Mouse (Mus musculus): ENCODE data around the gene Sgpp2. TPM values are rescaled to one million over a fixed set of nuclear protein-coding genes. Genes with fewer than 3 reads are reported as not detected.

Gene Sgpp2
- polyA plus RNA-seq (2016; fragmentation: Nextera tagmentation; extraction: Ambion mirVana), result 1.6 and 2.6 TPM in 2 replicates

- peak within 1 kb of the TSS; percentile 62 for H3K4me3 ChIP-seq
- under 1% methylated on average over 67 of the region's 68 CpGs for WGBS
- H3K36me3 ChIP-seq, result no peaks in the 10 kb centered on the region
- H3K4me1 ChIP-seq, result peaks cover 23% of the 10 kb centered on the region
- no peak within 1 kb of the TSS for H3K27ac ChIP-seq (replicated peaks)
- H3K27me3 ChIP-seq, result peaks cover 46% of the 10 kb centered on the region
- ATAC-seq (ENCODE audit: low FRiP score, low read depth), result peak; percentile 48; the same call in 1 of the 2 replicates
- H3K9me3 ChIP-seq, result no peaks in the 10 kb centered on the region
- peak within 1 kb of the TSS; percentile 99 for H3K4me2 ChIP-seq (replicated peaks)
- peak within 1 kb of the TSS; percentile 52 for H3K9ac ChIP-seq (replicated peaks)
Measured at GRCm38 (mm10) chr1:78310021-78310752, at the start of gene Sgpp2. Sgpp2 (plus strand) TSS chr1:78310345.

DNA sequence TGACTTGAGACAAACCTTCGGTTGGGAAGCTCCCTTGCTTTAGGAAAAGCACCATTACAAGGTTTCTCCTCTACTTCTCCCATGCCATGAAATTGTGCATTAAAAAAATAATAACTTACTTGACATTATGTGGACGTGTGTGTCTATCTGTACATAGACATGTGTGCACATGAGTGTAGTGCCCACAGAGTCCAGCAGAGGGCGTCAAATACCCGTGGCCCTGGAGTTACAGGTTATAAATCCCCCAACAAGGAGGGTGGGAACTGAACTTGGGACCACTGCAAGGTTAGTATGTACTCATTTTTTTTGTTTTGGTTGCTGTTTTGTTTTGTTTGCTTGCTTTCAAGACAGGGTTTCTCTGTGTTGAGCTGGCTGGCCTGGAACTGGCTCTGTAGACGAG lies 42.6 kb upstream of the Sgpp2 start:
- H3K9me3 ChIP-seq, result peaks cover 5% of the 10 kb centered on the region; the same call in 1 of the 2 replicates
- no peak overlapping the region for H3K27ac ChIP-seq (replicated peaks)
- no peak overlapping the region for H3K4me2 ChIP-seq (replicated peaks)
- H3K36me3 ChIP-seq, result no peaks in the 10 kb centered on the region
- H3K4me3 ChIP-seq, result no peak overlapping the region
- no peaks in the 10 kb centered on the region for H3K4me1 ChIP-seq
- 68% methylated on average over 5 of the region's 5 CpGs for WGBS
- H3K9ac ChIP-seq (replicated peaks), result no peak overlapping the region
- no peaks in the 10 kb centered on the region for H3K27me3 ChIP-seq
- no peak for ATAC-seq (ENCODE audit: low FRiP score, low read depth)

DNA sequence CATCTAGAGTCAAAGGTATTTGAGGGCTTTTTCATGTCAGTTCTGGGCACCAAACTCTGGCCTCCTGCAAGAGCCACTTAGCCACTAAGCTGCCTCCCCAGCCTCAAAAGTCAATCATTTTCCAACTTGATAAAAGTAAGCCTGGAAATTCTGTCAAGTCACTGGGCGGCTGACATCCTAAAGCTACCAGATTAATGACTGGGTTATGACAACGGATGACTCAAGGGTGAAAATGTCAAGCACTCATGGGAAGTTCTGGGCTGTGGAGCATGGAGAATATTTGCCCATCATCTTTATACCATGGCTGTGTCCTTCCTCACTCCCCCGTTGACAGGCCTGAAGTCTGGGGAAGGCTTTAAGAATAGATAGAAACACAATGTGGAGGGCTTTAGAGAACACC lies 37.2 kb upstream of the Sgpp2 start:
- H3K4me3 ChIP-seq, result no peak overlapping the region
- no peak overlapping the region for H3K27ac ChIP-seq (replicated peaks)
- H3K4me2 ChIP-seq (replicated peaks), result no peak overlapping the region
- no peaks in the 10 kb centered on the region for H3K4me1 ChIP-seq
- no peaks in the 10 kb centered on the region for H3K36me3 ChIP-seq
- 75% methylated on average over 3 of the region's 3 CpGs for WGBS
- ATAC-seq (ENCODE audit: low FRiP score, low read depth), result no peak
- no peaks in the 10 kb centered on the region for H3K27me3 ChIP-seq
- H3K9ac ChIP-seq (replicated peaks), result no peak overlapping the region
- no peaks in the 10 kb centered on the region for H3K9me3 ChIP-seq

DNA sequence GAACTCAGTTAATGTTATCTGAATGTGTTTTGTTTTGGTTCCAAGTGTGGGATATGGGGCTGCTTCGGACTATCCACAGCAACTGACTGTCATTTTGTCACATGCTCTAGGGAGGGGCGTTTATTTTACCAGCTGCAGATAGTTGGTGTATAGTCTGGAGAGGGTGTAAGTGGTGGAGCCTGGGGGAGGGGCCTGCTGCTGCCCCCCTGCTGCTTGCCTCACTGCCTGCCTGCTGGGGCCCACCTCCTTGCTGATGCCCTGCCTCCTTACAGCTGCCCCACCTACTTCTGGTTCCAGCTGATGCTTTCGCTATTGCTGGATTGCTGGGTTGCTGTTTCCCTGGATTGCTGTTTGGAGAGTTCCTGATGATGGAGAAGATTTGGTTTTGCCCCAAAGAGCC lies 31.0 kb upstream of the Sgpp2 start:
- H3K27me3 ChIP-seq, result no peaks in the 10 kb centered on the region
- H3K4me3 ChIP-seq, result no peak overlapping the region
- H3K27ac ChIP-seq (replicated peaks), result no peak overlapping the region
- no peak overlapping the region for H3K9ac ChIP-seq (replicated peaks)
- ATAC-seq (ENCODE audit: low FRiP score, low read depth), result no peak
- H3K36me3 ChIP-seq, result no peaks in the 10 kb centered on the region
- 0 out of 2 replicates have a peak, but pooled peaks cover 3% of the 10 kb centered on the region for H3K4me1 ChIP-seq
- H3K4me2 ChIP-seq (replicated peaks), result no peak overlapping the region
- no peaks in the 10 kb centered on the region for H3K9me3 ChIP-seq
- 41% methylated on average over 3 of the region's 3 CpGs for WGBS

- 93% methylated on average over 3 of the region's 3 CpGs for WGBS
- no peak for ATAC-seq (ENCODE audit: low FRiP score, low read depth)
- H3K4me1 ChIP-seq, result no peaks in the 10 kb centered on the region
- no peak overlapping the region for H3K27ac ChIP-seq (replicated peaks)
- H3K27me3 ChIP-seq, result peaks cover 5% of the 10 kb centered on the region; the same call in 1 of the 2 replicates
- H3K9ac ChIP-seq (replicated peaks), result no peak overlapping the region
- no peak overlapping the region for H3K4me3 ChIP-seq
- no peaks in the 10 kb centered on the region for H3K9me3 ChIP-seq
- no peak overlapping the region for H3K4me2 ChIP-seq (replicated peaks)
- H3K36me3 ChIP-seq, result no peaks in the 10 kb centered on the region
Measured at GRCm38 (mm10) chr1:78292397-78292796, 17.7 kb upstream of the Sgpp2 start.

DNA sequence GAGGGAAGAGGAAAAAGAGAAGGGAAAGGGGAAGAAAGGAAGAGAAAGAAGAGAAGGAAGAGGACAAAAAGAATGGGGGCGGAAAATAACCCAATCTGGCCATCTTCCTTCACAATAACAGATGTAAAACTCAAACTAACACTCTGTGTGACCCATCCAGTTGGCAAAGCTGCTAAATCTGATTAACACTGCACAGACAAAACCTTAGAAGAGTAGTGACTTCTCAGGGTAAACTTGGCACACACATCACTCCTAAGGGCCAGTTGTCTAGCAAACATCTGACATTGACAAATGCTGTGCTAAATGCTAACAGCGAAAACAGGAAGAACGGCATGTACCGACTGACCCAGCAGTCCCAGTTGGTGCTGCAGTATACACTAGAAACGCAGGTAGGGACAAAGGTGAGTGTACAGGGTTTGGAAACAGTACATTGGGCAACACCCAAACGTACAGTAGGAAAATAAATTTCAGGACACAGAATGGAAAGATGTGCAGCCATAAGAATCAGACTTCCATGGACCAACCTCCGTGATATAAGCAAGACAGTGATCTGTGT lies 10.4 kb upstream of the Sgpp2 start:
- no peak overlapping the region for H3K9ac ChIP-seq (replicated peaks)
- ATAC-seq (ENCODE audit: low FRiP score, low read depth), result no peak

DNA sequence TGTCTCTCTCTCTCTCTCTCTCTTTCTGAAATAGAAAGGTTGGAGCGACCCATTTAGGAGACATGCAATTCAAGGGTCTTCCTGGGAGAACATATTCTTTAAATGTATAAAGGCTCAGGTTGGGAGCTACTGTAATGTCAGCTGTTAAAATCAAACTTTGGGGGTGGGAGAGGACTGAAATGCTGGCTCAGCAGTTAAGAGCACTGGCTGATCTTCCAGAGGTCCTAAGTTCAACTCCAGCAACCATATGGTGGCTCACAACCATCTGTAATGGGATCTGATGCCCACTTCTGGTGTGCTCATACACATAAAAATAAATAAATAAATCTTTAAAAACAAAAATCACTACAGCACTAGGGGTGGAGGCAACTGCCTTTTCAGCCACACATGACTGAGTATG lies 1.5 kb upstream of the Sgpp2 start:
- H3K9ac ChIP-seq (replicated peaks), result no peak overlapping the region
- no peaks in the 10 kb centered on the region for H3K9me3 ChIP-seq
- H3K4me2 ChIP-seq (replicated peaks), result no peak overlapping the region
- no peak overlapping the region for H3K27ac ChIP-seq (replicated peaks)
- WGBS, result 81% methylated on average over 1 of the region's 1 CpGs
- H3K4me1 ChIP-seq, result peaks cover 23% of the 10 kb centered on the region
- no peaks in the 10 kb centered on the region for H3K36me3 ChIP-seq
- H3K27me3 ChIP-seq, result peaks cover 46% of the 10 kb centered on the region
- no peak for ATAC-seq (ENCODE audit: low FRiP score, low read depth)
- no peak overlapping the region for H3K4me3 ChIP-seq

More for the DNA sequence above, 10.4 kb upstream of the Sgpp2 start:
- no peaks in the 10 kb centered on the region for H3K36me3 ChIP-seq
- H3K27me3 ChIP-seq, result peaks cover 5% of the 10 kb centered on the region; the same call in 1 of the 2 replicates
- H3K4me2 ChIP-seq (replicated peaks), result no peak overlapping the region
- H3K4me3 ChIP-seq, result no peak overlapping the region
- H3K27ac ChIP-seq (replicated peaks), result no peak overlapping the region
- H3K9me3 ChIP-seq, result no peaks in the 10 kb centered on the region
- WGBS, result 89% methylated on average over 7 of the region's 7 CpGs
- no peaks in the 10 kb centered on the region for H3K4me1 ChIP-seq

- peak overlapping the region; percentile 99; the same call in 1 of the 2 replicates for H3K4me2 ChIP-seq (replicated peaks)
- 3% methylated on average over 9 of the region's 9 CpGs for WGBS
- no peaks in the 10 kb centered on the region for H3K9me3 ChIP-seq
- peaks cover 23% of the 10 kb centered on the region for H3K4me1 ChIP-seq
- H3K4me3 ChIP-seq, result no peak overlapping the region
- H3K27me3 ChIP-seq, result peaks cover 46% of the 10 kb centered on the region
- no peak for ATAC-seq (ENCODE audit: low FRiP score, low read depth)
- no peak overlapping the region for H3K9ac ChIP-seq (replicated peaks)
- H3K36me3 ChIP-seq, result no peaks in the 10 kb centered on the region
- H3K27ac ChIP-seq (replicated peaks), result no peak overlapping the region
Measured at GRCm38 (mm10) chr1:78309280-78309679, 865 bp upstream of the Sgpp2 start.

DNA sequence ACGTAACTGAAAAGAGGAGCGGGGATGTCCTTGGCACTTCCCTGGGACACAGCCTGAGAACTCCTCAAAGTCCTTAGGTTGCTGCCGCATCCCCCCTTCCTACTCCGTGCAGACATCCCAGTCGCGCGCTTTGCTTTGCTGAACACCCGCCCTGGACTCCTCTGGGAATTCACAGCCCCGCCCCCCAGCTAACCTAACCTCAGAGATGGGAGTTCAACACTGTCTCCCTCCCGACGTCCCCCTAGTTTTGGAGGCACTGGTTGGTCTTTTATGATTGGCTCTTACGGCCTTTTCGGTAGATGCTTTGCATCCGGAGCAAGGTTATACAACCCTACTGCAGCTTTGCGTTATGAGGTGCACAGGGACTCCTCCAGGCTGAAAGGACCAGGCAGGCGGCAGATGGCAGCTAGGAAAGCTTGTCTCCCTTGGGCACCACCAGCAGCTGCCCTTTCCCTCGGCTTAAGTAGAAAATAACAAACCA lies 756 bp downstream of the Sgpp2 start:
- Histone ChIP-seq H3K4me1 (peaks cover 23% of the 10 kb centered on the region), H3K36me3 (no peaks in the 10 kb centered on the region), H3K9me3 (no peaks in the 10 kb centered on the region), H3K4me3 (peak overlapping the region; percentile 62), H3K27ac (replicated peaks) (no peak overlapping the region), H3K27me3 (peaks cover 46% of the 10 kb centered on the region), H3K9ac (replicated peaks) (no peak overlapping the region), H3K4me2 (replicated peaks) (peak overlapping the region; percentile 99)
- peak; percentile 86 for ATAC-seq (ENCODE audit: low FRiP score, low read depth)
- under 1% methylated on average over 17 of the region's 17 CpGs for WGBS

DNA sequence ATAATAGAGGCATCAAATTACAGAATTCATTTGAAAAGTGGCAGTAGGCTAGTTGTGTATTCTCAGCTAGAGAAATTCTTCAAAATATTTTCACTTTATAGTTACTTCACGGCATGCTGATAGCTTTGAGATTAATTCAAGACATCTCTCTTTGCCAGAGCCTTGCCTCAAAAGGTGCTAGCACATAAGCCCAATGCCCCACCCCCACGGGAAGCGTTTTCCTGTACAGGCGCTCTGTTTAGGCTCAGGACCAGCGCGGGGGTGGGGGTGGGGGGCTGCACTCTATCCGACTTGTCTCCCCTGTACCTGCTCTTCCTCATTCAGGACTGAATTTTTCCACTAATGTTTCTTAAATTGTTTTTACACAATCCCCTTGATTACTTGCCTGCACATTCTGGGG lies 1.3 kb downstream of the Sgpp2 start:
- no peak for ATAC-seq (ENCODE audit: low FRiP score, low read depth)
- H3K4me3 ChIP-seq, result peak overlapping the region; percentile 62; the same call in 1 of the 2 replicates

GRCm38 (mm10) chr1:78312917-78313316 lies 2.8 kb downstream of the Sgpp2 start:
- no peak for ATAC-seq (ENCODE audit: low FRiP score, low read depth)
- Histone ChIP-seq H3K27me3 (peaks cover 35% of the 10 kb centered on the region), H3K4me1 (peaks cover 23% of the 10 kb centered on the region)

More for the DNA sequence above, 1.3 kb downstream of the Sgpp2 start:
- H3K4me2 ChIP-seq (replicated peaks), result peak overlapping the region; percentile 99
- WGBS, result under 1% methylated on average over 7 of the region's 7 CpGs
- no peaks in the 10 kb centered on the region for H3K9me3 ChIP-seq
- no peaks in the 10 kb centered on the region for H3K36me3 ChIP-seq
- H3K27me3 ChIP-seq, result peaks cover 46% of the 10 kb centered on the region
- peaks cover 23% of the 10 kb centered on the region for H3K4me1 ChIP-seq
- no peak overlapping the region; the same call in 1 of the 2 replicates for H3K27ac ChIP-seq (replicated peaks)
- no peak overlapping the region for H3K9ac ChIP-seq (replicated peaks)

GRCm38 (mm10) chr1:78313961-78314360 lies 3.8 kb downstream of the Sgpp2 start:
- Histone ChIP-seq H3K4me1 (peaks cover 23% of the 10 kb centered on the region), H3K27me3 (peaks cover 30% of the 10 kb centered on the region), H3K36me3 (no peaks in the 10 kb centered on the region), H3K4me3 (no peak overlapping the region), H3K9ac (replicated peaks) (no peak overlapping the region), H3K9me3 (no peaks in the 10 kb centered on the region), H3K27ac (replicated peaks) (no peak overlapping the region), H3K4me2 (replicated peaks) (no peak overlapping the region)
- no peak for ATAC-seq (ENCODE audit: low FRiP score, low read depth)
- WGBS, result 93% methylated on average over 4 of the region's 4 CpGs

More at GRCm38 (mm10) chr1:78312917-78313316, 2.8 kb downstream of the Sgpp2 start:
- Histone ChIP-seq H3K9ac (replicated peaks) (no peak overlapping the region), H3K9me3 (no peaks in the 10 kb centered on the region), H3K36me3 (no peaks in the 10 kb centered on the region), H3K27ac (replicated peaks) (no peak overlapping the region), H3K4me2 (replicated peaks) (no peak overlapping the region), H3K4me3 (no peak overlapping the region)
- 78% methylated on average over 4 of the region's 4 CpGs for WGBS
